Mouse (Mus musculus) heart, embryonic 14.5 days (tissue): ENCODE measurements at regions not wholly inside any gene's neighbourhood (a gene's known extent, or its start where the extent isn't known, plus 50 kb on each side); places are given as distances from the start of the nearest gene placed in this dataset.

ENCODE experiments used
- ATAC-seq: fragments of 200-750 bp; cut with Nextera tagmentation; 2 replicates; pipeline ENCODE4 v1.8.0; 2017; ENCODE audit warnings: low read depth, moderate TSS enrichment; ENCODE audit not compliant: insufficient number of reproducible peaks, insufficient read depth, low FRiP score
- H3K27ac ChIP-seq, 2 experiments: fragments of 200-500 bp in 1 of 2; fragments of 300-500 bp in 1 of 2; sonication (generic) in 1 of 2; replicated peaks in 1 of 2; 2 replicates each; pipeline ENCODE4 v1.5.1; 2012 to 2014; ENCODE audit warnings: low read depth in 2 of 2, low read length in 2 of 2, control low read depth in 1 of 2, mild to moderate bottlenecking in 1 of 2, mixed read lengths in 1 of 2; ENCODE audit not compliant: control insufficient read depth in 1 of 2, insufficient read depth in 1 of 2
- H3K27me3 ChIP-seq: fragments of 300-500 bp; sonication (generic); 2 replicates; pipeline ENCODE4 v1.6.1; 2014; ENCODE audit warnings: mild to moderate bottlenecking, low read length, control low read depth; ENCODE audit not compliant: control insufficient read depth, insufficient read depth
- H3K36me3 ChIP-seq: fragments of 300-500 bp; sonication (generic); 2 replicates; pipeline ENCODE4 v1.6.1; 2014; ENCODE audit warnings: mild to moderate bottlenecking, control low read depth, low read length, mixed read lengths; ENCODE audit not compliant: control insufficient read depth, insufficient read depth
- H3K4me1 ChIP-seq, 2 experiments: fragments of 200-500 bp in 1 of 2; fragments of 300-500 bp in 1 of 2; sonication (generic) in 1 of 2; 2 replicates each; pipeline ENCODE4 v1.6.1; 2012 to 2014; ENCODE audit warnings: low read length in 2 of 2, control low read depth in 1 of 2, mixed read lengths in 1 of 2; ENCODE audit not compliant: control insufficient read depth in 2 of 2, insufficient read depth in 2 of 2
- H3K4me2 ChIP-seq: fragments of 300-500 bp; sonication (generic); 2 replicates; pipeline ENCODE4 v1.6.1; 2014; ENCODE audit warnings: mild to moderate bottlenecking, low read length
- H3K4me3 ChIP-seq, 2 experiments: fragments of 200-500 bp in 1 of 2; fragments of 300-500 bp in 1 of 2; sonication (generic) in 1 of 2; 2 replicates each; pipeline ENCODE4 v1.5.1; 2012 to 2014; ENCODE audit warnings: low read length in 2 of 2, mild to moderate bottlenecking in 2 of 2, control low read depth in 1 of 2, low read depth in 1 of 2, moderate library complexity in 1 of 2; ENCODE audit not compliant: control insufficient read depth in 1 of 2, insufficient read depth in 1 of 2
- H3K9ac ChIP-seq: fragments of 300-500 bp; sonication (generic); 2 replicates; pipeline ENCODE4 v1.6.1; 2014; ENCODE audit warnings: mild to moderate bottlenecking, low read length
- H3K9me3 ChIP-seq: fragments of 300-500 bp; sonication (generic); 2 replicates; pipeline ENCODE4 v1.6.1; 2016; ENCODE audit warnings: low read length, control low read depth; ENCODE audit not compliant: control insufficient read depth
- WGBS: fragments of 180-500 bp; shearing (Covaris S2); extraction: QIAGEN DNeasy Blood & Tissue Kit; methylation state at CpG from one replicate; pipeline ENCODE4 v1.1.7; 2014; 5-methylcytosine and 5-hydroxymethylcytosine counted together

DNA sequence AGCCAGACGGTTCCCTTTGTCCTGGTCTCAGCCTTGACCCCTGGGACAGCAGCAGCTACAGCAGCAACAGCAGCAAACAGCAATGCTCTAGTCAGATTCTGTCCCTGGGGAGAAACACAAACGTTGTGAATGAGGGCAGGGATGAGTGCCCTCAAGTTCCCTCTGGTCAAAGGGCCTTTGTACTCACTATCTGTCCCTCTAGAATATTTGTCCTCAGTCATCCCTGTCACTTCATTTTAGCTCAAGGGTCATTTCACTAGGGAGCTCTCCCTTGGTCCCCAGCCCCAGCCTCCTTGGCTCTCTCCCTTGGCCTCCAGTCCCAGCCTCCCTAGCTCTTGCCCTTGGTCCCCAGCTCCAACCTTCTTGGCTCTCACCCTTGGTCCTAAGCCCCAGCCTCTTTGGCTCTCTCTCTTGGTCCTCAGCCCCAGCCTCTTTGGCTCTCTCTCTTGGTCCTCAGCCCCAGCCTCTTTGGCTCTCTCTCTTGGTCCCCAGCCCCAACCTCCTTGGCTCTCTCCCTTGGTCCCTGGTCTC, 358.0 kb downstream of the Adamts20 start:
- Histone ChIP-seq H3K4me3 (no peak overlapping the region), H3K27me3 (no peaks in the 10 kb centered on the region), H3K4me2 (no peak overlapping the region), H3K4me1 (no peaks in the 10 kb centered on the region; a peak in 1 of 4 replicates), H3K27ac (no peak overlapping the region), H3K9me3 (no peaks in the 10 kb centered on the region), H3K9ac (no peak overlapping the region), H3K36me3 (no peaks in the 10 kb centered on the region)
- no peak for ATAC-seq
- 19% methylated on average over 2 of the region's 2 CpGs for WGBS

DNA sequence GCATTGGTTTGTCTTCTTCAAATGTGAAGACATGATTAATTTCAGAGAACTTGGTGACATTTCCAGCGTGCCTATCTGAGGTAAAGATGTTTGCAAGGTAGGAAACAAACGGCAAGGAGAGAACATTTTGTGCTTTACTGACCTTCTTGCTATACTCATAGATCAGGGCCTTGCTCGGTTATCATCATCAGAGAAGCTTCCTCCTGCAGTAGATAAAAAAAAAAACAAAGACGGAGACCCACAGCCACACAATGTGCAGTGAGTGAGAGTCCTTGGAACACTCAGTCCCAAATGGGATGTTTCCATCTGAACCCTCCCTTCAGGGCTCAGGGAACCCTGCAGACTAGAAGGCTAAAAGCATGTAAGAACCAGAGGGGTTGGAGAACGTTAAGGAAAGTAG, 374.6 kb downstream of the Adamts20 start:
- no peak overlapping the region for H3K27ac ChIP-seq
- WGBS, result 56% methylated on average over 5 of the region's 5 CpGs
- no peaks in the 10 kb centered on the region for H3K4me1 ChIP-seq
- no peak overlapping the region for H3K4me2 ChIP-seq
- no peaks in the 10 kb centered on the region for H3K27me3 ChIP-seq
- ATAC-seq, result no peak
- no peaks in the 10 kb centered on the region for H3K9me3 ChIP-seq
- H3K4me3 ChIP-seq, result no peak overlapping the region
- H3K9ac ChIP-seq, result no peak overlapping the region
- no peaks in the 10 kb centered on the region for H3K36me3 ChIP-seq

DNA sequence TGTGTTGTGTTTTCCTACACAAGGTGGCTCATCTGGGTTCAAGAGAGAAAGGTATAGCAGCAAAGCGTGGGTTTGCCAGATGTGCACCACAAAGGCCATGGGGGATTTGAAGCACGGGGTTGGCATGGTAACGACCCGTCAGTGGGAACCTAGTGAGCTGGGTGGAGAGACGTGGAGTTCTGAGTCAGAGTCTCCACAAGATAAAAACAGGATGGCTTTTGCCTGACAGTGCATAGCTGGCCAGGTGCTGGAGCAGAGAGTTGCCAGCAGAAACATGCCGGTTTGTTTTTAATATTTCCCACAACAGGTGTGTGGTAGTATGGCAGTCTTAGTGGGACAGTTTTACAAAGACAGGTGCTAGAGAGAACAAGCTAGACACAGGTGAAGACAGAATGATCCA, 375.4 kb downstream of the Adamts20 start:
- Histone ChIP-seq H3K9ac (no peak overlapping the region), H3K9me3 (no peaks in the 10 kb centered on the region), H3K27me3 (no peaks in the 10 kb centered on the region), H3K27ac (no peak overlapping the region), H3K36me3 (no peaks in the 10 kb centered on the region), H3K4me1 (no peaks in the 10 kb centered on the region), H3K4me2 (no peak overlapping the region), H3K4me3 (no peak overlapping the region)
- no peak for ATAC-seq
- WGBS, result 65% methylated on average over 6 of the region's 6 CpGs

DNA sequence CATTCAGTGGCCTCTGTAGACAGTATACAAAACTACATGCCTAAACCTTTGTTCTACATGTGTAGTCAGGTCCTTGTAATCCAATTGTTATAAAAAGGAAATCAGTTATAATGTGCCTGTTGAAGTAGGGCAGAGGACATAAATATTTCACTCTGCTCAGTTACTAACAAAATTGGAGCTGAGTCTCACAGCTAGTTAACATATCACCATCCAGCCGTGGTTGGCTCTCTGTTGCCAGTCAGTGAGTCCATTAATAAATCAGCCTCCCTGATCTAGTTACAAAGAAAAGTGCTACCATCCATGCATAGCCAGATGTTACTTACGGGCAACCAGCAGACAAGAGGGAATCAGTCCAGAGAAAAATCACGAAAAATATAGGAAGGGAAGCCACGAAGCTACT, 382.8 kb downstream of the Adamts20 start:
- Histone ChIP-seq H3K27me3 (no peaks in the 10 kb centered on the region), H3K9ac (no peak overlapping the region), H3K4me3 (no peak overlapping the region), H3K4me1 (no peaks in the 10 kb centered on the region), H3K27ac (no peak overlapping the region), H3K36me3 (no peaks in the 10 kb centered on the region), H3K4me2 (no peak overlapping the region), H3K9me3 (no peaks in the 10 kb centered on the region)
- 89% methylated on average over 4 of the region's 4 CpGs for WGBS
- ATAC-seq, result no peak

DNA sequence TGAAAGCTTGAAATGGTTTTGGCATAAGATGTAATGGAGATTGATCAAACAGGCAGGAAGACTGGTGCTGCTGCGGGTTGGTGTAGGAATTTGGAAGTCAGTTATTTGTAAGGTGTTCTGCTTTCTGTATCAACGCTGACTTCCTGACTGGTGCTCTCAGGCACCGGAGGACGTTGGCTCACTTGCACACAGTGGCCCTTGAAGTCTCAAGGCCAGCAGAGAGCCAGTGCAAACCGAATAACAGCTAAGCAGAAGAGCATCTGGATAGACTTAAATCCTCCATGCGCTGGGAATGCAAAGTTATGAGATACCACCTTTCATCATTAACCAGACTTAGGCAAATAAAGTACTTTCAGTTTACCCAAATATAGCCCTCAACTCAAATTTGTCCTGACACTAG, 388.2 kb downstream of the Adamts20 start:
- no peak overlapping the region for H3K9ac ChIP-seq
- 66% methylated on average over 6 of the region's 6 CpGs for WGBS
- no peak overlapping the region for H3K4me3 ChIP-seq
- no peak overlapping the region for H3K27ac ChIP-seq
- peaks cover 0 to 2% of the 10 kb centered on the region in 2 experiments; a peak in 1 of 4 replicates for H3K4me1 ChIP-seq
- H3K36me3 ChIP-seq, result no peaks in the 10 kb centered on the region
- H3K9me3 ChIP-seq, result no peaks in the 10 kb centered on the region
- no peak for ATAC-seq
- H3K27me3 ChIP-seq, result no peaks in the 10 kb centered on the region
- no peak overlapping the region for H3K4me2 ChIP-seq

DNA sequence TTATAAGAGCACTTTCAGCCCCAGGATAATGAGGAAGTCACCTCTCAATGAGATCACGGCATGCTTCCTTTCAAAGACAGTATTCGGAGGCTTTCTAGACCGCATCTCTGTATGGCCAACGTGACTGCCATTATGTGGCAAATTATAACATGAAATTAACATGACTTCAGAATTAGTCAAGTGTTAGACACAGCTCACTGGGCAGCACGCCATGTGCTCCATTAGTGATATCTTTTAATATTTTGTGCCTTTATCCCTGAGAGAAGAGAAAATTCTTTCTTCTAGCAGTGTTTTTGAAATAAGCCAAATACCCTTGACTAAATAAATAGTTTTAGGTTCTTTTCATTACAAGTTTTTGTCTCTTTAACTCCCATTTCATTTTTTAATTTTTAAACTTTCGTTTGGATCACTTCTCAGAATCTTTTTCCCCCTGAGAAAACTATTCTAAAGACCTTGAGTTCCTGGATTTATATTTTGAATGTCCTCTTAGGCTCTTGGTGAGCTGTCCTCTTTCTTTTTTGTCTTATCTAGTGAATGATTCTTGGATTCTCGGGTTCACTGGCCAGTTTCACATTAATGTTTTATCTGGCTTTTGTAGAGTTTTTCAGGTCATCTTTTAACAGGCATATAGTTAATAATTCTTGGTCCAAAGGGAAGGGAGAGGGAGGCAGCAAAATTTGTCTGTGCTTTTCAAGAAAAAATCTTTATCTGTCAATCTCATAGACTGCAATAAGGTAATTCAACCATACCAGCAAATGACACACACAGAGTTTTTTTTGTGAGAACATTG, 390.9 kb downstream of the Adamts20 start:
- Histone ChIP-seq H3K27ac (no peak overlapping the region), H3K4me2 (no peak overlapping the region), H3K9me3 (no peaks in the 10 kb centered on the region), H3K4me1 (peaks cover 0 to 2% of the 10 kb centered on the region in 2 experiments; a peak in 1 of 4 replicates), H3K9ac (no peak overlapping the region), H3K36me3 (no peaks in the 10 kb centered on the region), H3K27me3 (no peaks in the 10 kb centered on the region), H3K4me3 (no peak overlapping the region)
- ATAC-seq, result no peak
- WGBS, result 70% methylated on average over 7 of the region's 7 CpGs

DNA sequence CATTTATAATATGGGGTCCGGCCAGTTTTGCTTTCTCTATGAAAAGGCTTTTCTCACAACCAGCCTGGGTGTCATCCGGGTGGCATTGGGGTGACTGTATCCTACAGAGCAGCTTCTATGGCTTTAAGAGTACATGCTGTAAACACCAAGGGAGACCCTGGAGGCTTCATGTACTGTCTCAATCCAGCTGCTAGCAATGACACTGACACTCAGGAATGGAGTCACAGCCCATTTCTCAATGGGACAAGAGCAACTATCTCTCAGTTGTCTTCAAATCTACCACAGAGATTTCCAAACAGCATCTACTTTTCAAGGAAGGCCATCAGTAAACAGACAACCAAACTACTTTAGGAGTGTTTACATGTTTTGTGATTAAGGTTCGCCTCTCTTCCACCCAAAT, 397.5 kb downstream of the Adamts20 start:
- H3K36me3 ChIP-seq, result no peaks in the 10 kb centered on the region
- 0 out of 4 replicates have a peak, but pooled peaks cover 0 to 3% of the 10 kb centered on the region in 2 experiments for H3K4me1 ChIP-seq
- no peaks in the 10 kb centered on the region for H3K27me3 ChIP-seq
- no peak overlapping the region for H3K4me3 ChIP-seq
- H3K27ac ChIP-seq, result no peak overlapping the region
- 86% methylated on average over 3 of the region's 3 CpGs for WGBS
- H3K4me2 ChIP-seq, result no peak overlapping the region
- H3K9ac ChIP-seq, result no peak overlapping the region
- H3K9me3 ChIP-seq, result 0 out of 2 replicates have a peak, but pooled peaks cover 3% of the 10 kb centered on the region
- no peak for ATAC-seq
